Mouse (Mus musculus): ENCODE results near the gene Nkx2-3. TPM values are rescaled to one million over a fixed set of nuclear protein-coding genes. Genes with fewer than 3 reads are reported as not detected.

Gene Nkx2-3
- total RNA-seq, 2 experiments from 2014 or later, result not detected

GRCm38 (mm10) chr19:43601996-43602590, 10.0 kb upstream of the Nkx2-3 start:
- intact Hi-C loops (cut with DNase I), result loop anchor here (5.0 kb wide), 1 partner anchor 1150 kb away; no protein-coding TSS in a partner anchor
- no peak for DNase-seq (ENCODE audit: extremely low spot score in 1 of 2, low spot score in 2 of 2)

- intact Hi-C loops (cut with DNase I), result loop anchor here (5.0 kb wide), 1 partner anchor 1149 kb away; no protein-coding TSS in a partner anchor
- DNase-seq (ENCODE audit: extremely low spot score in 1 of 2, low spot score in 2 of 2), result no peak
Observed at GRCm38 (mm10) chr19:43603521-43603920, 8.6 kb upstream of the Nkx2-3 start.

- no peak for DNase-seq (ENCODE audit: extremely low spot score in 1 of 2, low spot score in 2 of 2)
- intact Hi-C loops (cut with DNase I), result loop anchor here (5.0 kb wide), 2 partner anchors 1148 to 1633 kb away; partner anchors contain the start of gene Lbx1
Observed at GRCm38 (mm10) chr19:43604492-43605120, 7.5 kb upstream of the Nkx2-3 start.

GRCm38 (mm10) chr19:43605666-43606551, 6.2 kb upstream of the Nkx2-3 start:
- no peak for DNase-seq (ENCODE audit: extremely low spot score in 1 of 2, low spot score in 2 of 2)
- intact Hi-C loops (cut with DNase I), result loop anchor here (5.0 kb wide), 1 partner anchor 1631 kb away; the partner anchor contains the start of gene Lbx1

DNA sequence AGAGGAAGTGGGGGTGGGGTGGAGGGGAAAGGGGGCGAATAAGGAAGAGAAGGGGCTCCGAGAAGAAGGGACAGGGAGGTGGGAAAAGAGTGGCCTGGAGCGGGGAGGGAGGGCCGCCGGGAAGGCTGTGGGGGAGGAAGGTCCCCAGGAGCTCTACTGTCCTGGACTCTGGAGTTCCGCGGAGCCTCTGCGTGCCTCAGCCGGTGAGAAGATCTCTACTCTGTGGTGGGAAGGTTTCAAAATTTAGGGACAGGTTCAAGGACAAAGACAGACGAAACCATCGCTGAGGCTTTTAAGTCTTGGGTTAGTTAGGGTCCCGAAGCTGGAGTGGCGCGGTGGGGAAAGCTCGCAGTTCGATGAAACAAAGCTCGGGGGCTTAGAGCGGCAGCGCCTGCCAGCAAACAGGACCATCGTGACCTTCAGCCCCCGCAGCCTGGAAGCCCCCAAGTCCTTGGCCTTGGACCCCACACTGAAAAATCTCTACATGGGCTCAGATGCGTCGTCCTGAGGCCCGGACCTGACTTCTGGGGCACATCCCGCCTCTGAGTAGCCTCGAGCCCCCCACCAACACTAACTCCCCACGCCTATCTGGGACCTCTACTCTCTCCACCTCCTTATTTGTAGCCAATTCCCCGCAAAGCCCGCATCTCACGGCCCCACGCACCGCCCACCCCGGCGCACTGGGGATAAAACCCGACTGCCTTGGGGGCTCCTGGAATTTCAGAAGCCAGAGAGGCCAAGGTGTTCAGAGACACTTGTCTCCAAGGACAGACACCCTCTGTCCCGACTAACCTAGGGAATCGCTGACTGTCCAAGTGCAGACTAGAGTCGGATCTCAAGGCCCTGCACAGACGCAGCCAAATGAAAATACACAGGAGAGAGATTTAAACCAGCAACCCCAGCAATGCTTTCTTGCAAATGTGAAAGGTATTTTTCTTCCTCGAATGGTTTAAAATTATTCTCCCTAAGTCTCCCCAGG, 5.3 kb upstream of the Nkx2-3 start:
- intact Hi-C loops (cut with DNase I), result loop anchor here (5.0 kb wide), 1 partner anchor 1630 kb away; the partner anchor contains the start of gene Lbx1
- DNase-seq (ENCODE audit: extremely low spot score in 1 of 2, low spot score in 2 of 2), result no peak

DNA sequence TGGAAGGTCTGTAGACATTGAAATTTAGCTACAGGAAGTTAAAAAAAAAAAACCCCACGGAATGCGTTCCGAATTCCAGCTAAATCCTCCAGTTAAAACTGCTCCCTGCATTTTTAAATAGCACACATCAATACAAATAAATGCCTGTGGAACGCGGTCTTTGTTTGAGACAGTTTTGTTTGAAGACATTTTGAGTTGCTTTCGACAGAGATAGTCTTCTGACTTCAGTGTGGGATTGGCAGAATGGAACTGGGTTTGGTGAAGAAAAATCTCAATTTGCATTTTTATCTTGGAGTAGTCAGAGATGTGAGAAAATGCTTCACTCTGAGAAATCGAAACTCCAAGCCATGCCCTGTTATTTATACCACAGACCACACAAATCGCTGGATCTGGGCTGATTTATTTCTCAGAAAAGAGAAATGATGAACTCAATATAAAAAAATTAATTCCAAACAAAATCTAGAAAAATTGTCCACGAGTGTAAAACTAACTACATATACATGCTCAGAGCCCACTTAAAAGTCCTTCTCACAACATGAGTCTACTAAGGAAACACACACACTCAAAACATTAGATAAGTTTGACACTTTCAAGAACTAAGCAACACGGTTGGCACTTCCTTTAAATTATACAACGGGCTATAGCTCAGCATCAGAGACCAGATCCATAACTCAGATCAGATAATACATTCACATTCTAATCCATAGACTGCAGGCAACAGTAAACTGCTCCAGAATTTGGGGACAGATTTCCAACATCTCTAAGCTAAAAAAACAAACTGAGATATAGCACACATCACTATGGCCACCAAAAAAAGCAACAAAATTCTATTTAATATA, 4.1 kb upstream of the Nkx2-3 start:
- no peak for DNase-seq (ENCODE audit: extremely low spot score in 1 of 2, low spot score in 2 of 2)
- intact Hi-C loops (cut with DNase I), result loop anchor here (5.0 kb wide), 1 partner anchor 1629 kb away; the partner anchor contains the start of gene Lbx1

DNA sequence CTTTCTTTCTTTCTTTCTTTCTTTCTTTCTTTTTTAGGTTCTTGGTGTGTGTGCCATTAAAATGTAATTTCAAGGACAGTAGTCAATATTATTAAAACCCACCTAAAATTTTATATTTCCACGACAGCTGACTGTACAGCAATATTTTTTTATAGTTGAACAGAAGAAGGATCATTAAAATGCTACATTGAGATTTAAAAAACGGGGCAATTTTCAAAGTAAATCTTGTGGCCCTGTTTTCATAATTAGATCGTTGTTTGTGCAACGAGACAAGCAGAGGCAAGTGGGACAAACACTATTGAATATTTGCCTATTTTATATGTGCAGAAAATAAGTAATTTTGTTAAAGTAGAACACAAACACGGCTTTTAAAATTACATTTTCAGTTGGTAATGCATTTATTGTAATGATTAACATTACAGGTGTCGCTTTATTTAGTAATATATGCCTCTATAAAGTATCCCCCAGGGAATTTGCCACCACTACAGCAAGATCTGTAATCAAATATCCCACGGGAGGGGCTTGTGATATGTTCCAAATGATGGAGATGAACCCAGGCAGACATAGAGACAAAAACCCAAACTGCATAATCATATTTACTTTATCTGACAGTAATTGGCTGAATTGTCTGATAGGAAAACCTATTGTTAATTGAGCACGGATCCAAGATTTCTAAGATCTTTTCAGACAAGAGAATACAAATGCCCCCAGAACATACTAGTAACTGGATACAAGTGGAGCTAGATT, 3.2 kb upstream of the Nkx2-3 start:
- DNase-seq (ENCODE audit: extremely low spot score in 1 of 2, low spot score in 2 of 2), result no peak
- intact Hi-C loops (cut with DNase I), result loop anchor here (5.0 kb wide), 1 partner anchor 1628 kb away; the partner anchor contains the start of gene Lbx1

- no peak for DNase-seq (ENCODE audit: extremely low spot score in 1 of 2, low spot score in 2 of 2)
- intact Hi-C loops (cut with DNase I), result loop anchor here (5.0 to 10.0 kb wide), 2 partner anchors 1545 to 1628 kb away; partner anchors contain the start of genes Lbx1 and Tlx1
Observed at GRCm38 (mm10) chr19:43609458-43610330, 2.4 kb upstream of the Nkx2-3 start.

DNA sequence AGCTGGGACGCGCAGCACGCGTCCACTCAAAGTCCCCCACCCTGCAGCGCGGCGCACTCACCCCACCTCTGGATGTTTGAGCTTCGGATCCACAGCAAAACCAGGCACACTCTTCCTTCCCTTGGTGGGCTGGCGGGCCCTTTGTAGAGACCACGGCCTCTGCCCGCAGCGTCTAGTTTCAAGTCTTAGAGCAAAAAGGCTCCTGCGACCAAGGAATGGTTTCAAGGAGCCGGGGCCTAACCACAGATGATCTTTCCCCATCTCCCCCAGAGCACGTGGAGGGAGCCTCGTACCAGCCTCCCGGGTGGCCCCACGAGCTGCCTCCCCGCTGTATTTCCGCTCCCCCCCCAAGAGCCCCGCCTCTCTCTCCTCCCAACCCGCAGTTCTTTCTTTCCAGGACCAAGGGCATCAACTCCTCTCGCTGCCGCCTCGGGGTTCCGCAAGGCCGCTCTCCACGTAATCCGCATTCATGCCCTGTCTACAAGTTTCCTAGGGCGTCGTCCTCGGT, 1.7 kb upstream of the Nkx2-3 start:
- DNase-seq (ENCODE audit: extremely low spot score in 1 of 2, low spot score in 2 of 2), result no peak
- intact Hi-C loops (cut with DNase I), result loop anchor here (10.0 kb wide), 1 partner anchor 1544 kb away; the partner anchor contains the start of gene Tlx1

DNA sequence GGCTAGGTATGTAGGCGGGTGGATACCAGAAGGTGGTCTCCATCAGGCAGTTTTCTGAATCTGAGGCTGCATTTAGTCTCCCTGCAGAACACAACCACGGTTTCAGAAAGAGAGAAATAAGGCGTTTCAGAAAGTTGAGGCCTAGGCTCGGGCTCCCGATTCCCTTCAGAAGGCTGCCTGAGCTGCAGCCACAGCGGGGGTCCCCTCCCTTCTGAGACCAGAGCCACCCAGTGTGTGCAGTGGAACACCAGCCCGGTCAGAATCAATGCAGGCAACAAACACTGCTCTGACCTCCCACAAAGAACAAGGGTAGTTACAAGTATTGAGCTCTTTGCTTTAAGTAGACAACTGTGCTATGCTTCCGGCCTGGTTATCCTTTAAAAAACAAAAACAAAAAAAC, 1.0 kb upstream of the Nkx2-3 start:
- no peak for DNase-seq (ENCODE audit: extremely low spot score in 1 of 2, low spot score in 2 of 2)
- intact Hi-C loops (cut with DNase I), result loop anchor here (10.0 kb wide), 1 partner anchor 1544 kb away; the partner anchor contains the start of gene Tlx1

DNA sequence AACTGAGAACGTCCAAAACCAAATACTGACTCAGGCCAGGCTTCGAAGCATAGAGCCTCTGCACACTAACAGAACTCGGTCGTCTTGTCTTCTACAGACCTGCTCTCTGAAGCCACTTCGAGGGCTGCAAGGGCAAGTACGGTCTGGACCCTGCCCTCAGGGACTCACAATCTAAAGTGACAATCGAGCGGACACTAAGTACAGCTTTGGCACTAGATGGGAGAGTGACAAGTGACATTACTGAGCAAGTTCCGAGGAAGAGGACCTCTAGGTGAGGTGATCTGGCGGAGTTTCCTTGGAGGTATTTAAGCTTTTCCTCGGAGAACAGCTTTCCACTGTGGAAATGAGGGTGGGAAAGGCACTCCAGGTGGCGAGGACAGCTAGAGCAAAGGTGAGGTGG, 564 bp upstream of the Nkx2-3 start:
- intact Hi-C loops (cut with DNase I), result loop anchor here (10.0 kb wide), 1 partner anchor 1543 kb away; the partner anchor contains the start of gene Tlx1
- DNase-seq (ENCODE audit: extremely low spot score in 1 of 2, low spot score in 2 of 2), result no peak

DNA sequence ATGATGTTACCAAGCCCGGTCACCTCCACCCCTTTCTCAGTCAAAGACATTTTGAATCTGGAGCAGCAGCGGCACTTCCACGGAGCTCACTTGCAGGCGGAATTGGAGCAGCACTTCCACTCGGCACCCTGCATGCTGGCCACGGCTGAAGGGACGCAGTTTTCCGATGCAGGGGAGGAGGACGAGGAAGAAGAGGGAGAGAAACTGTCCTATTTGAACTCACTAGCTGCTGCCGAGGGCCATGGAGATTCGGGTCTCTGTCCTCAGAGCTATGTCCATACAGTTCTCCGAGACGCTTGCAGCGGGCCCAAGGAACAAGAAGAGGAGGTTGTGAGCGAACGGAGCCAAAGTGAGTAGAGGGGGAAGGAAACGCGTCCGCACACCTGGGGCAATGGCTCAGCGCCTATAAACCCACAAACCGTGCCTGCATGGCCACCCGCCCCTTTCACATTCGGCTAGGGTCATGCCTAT, 411 bp downstream of the Nkx2-3 start:
- intact Hi-C loops (cut with DNase I), result loop anchor here (10.0 kb wide), 1 partner anchor 1542 kb away; the partner anchor contains the start of gene Tlx1
- no peak for DNase-seq (ENCODE audit: extremely low spot score in 1 of 2, low spot score in 2 of 2)

DNA sequence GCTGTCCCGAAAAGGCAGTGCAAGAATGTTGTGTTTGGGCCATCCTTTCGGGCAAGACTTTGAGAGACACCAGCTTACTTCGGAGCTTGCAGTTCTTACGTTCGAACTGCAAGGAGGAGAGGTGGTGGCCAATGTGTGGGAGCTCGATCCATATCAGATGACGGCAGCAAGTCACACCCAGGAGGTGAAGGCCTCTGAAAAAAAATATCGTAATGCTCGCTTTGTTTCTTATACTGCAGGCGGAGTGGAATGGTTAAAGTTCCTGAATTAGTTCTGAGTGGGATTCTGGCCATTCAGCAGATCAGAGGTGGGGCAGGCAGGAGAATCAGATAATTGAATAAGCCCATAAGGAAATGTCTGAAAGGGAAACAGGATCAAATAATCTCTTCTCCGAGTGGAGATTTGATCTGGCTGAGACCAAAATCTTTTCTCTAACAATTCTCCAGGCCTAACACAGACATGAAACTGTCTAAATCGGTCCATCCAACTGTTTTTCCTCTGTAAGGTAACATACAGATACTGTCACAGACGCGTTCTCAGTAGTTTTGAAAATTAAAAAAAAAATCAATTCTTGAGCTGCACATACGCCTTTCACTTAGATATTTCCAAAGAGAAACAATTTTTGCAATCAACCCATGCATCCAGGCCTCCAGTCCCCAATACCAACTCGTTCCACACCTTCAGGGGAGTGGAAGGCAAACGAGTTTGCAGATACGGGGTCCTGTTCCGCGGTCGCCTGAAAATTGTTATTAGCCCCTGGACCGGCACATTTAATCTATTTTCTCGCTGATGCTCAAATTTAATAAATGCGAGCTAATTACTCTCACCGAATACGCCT, 1.4 kb downstream of the Nkx2-3 start:
- DNase-seq (ENCODE audit: extremely low spot score in 1 of 2, low spot score in 2 of 2), result no peak
- intact Hi-C loops (cut with DNase I), result loop anchor here (10.0 kb wide), 1 partner anchor 1541 kb away; the partner anchor contains the start of gene Tlx1

All from left cerebral cortex, postnatal 10 days (tissue).